Mouse (Mus musculus): ENCODE measurements around the gene Nup214.

Gene Nup214

GRCm38 (mm10) chr2:31974141-31974808 lies at the start of gene Nup214:
Gene Nup214 (plus strand): TSS chr2:31974436.
- DNase-seq (ENCODE audit: low spot score in 2 of 2), result peak; percentile 98 to 99

DNA sequence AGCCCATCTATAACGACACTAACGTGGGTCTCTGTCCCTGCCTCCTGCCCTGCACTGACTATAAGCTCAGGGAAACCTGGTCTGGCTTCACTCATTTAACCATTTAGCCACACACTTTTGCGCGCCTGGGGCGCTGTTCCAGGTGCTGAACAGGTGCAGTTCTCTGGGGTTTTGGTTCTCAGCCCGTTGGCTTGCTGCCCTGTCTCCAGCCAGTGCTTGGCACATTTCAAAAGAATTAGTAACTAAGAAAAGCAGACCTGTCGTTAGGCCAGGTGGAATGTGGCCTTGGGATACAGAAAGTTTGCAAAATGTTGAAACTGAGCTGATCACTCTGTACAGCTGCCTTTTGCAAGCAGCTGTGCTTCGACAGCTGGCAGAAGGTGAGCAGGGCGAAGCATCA lies 49.4 kb upstream of the Nup214 start:
- no peak for DNase-seq (ENCODE audit: low spot score in 2 of 2)

- DNase-seq (ENCODE audit: low spot score in 2 of 2), result no peak
These were observed 48.3 kb upstream of the Nup214 start for GRCm38 (mm10) chr2:31925936-31926335.

- no peak for DNase-seq (ENCODE audit: low spot score in 2 of 2)
These were observed 44.6 kb upstream of the Nup214 start for GRCm38 (mm10) chr2:31929664-31930063.

DNA sequence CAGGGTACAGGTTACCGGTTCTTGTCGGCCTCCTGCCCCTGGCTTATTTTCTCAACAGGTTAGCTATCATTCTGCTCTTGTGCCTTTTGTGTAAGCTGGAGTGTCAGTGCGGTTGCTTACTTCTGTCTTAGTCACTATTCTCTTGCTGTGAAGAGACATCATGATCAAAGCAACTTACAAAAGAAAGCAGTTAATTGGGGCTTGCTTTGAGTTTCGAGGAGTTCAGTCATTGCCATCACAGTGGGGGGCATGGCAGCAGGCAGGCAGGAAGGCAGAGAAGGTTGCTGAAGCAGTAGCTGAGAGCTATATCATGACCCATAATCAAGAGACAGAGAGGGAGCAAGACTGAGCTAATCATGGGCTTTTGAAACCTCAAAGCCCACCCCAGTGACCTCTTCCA lies 39.7 kb upstream of the Nup214 start:
- DNase-seq (ENCODE audit: low spot score in 2 of 2), result no peak

DNA sequence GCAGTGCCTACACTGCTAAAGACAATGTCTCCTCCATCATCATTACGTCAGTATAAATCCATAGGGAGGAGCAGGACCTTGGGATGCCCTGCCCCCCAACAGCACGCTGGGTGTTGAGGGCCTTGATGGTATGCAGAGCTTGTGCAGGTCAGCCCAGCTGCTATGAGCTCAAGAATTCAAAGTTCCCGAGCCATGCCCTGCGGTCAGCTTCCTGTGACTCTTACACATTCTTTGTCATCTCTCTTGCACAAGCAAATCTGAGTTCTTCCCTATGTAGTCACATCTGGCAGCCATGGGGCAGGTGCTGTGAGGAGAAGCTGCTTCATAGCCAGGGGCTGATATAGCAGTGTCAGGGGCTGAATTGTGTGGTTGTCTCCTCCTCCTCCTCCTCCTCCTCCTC lies 39.2 kb upstream of the Nup214 start:
- no peak for DNase-seq (ENCODE audit: low spot score in 2 of 2)

DNA sequence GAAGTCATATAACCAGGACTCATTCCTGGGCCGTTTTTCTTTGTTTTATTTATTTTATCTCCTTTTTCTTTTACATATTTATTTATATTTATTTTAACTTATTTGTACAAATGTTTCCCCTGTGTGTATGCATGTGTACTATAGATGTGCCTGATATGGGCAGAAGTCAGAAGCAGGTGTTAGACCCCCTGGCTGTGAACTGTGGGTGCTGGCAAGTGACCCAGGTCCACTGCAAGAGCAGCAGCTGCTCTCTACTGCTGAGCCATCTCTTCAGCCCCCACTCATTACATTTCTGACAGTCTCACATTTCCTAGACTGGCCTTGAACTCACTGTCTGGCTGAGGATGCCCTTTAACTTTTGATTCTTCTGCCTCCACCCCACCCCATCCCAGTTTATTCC lies 35.9 kb upstream of the Nup214 start:
- no peak for DNase-seq (ENCODE audit: low spot score in 2 of 2)

DNA sequence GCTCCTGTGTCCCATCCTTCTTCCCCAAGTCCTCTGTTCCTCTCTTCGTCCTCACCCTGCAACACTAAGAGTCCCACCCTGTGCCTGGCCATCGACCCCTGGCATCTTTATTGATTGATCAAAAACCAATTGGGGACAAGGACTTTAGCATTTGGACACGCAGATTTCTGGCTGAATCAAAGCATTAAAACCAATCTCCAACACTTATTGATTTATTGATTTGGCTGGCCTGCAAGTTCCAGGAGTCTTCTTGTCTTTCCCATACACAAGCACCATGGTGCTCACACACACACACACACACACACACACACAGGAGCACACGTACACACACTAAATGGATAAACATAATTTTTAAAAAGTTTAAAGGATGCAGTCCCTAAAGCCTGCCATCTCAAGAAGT lies 31.2 kb upstream of the Nup214 start:
- DNase-seq (ENCODE audit: low spot score in 2 of 2), result no peak

DNA sequence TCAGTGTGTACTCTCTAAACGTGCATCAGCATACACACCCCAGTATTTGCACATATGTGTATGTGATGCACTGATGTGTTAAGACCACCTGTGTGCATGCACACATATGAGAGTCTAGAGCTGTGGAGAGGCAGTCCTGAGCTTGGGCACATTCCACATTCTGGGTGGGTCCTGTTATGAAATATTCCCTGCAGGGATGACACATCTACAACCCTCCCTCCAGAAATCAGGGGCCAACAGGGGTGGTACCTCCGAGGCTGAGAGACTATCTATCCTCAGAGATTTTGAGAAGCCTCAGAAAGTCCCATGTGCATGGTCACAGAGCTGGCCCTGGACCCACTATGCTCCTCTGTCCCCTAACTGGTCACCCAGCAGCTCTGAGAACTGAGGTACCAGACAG lies 28.7 kb upstream of the Nup214 start:
- no peak for DNase-seq (ENCODE audit: low spot score in 2 of 2)

DNA sequence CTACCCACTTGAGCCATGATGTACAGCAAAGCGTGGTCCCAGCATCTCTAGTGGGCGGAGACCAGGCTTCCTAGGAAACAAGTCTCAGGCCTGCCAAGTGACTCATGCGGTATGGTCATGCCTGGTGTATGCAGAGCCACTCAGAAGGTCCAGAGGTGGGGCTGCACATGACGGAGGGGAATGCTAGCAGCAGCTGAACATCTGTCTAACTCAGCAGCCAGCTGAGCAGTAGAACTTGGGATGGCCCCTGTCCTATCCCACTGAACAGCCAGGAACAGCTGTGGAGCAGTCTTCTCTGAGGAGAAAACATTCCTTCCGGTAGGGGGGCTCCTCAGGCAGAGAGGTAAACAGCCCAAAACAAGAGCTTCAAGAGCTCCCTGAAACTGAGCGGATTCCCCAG lies 25.8 kb upstream of the Nup214 start:
- no peak for DNase-seq (ENCODE audit: low spot score in 2 of 2)

DNA sequence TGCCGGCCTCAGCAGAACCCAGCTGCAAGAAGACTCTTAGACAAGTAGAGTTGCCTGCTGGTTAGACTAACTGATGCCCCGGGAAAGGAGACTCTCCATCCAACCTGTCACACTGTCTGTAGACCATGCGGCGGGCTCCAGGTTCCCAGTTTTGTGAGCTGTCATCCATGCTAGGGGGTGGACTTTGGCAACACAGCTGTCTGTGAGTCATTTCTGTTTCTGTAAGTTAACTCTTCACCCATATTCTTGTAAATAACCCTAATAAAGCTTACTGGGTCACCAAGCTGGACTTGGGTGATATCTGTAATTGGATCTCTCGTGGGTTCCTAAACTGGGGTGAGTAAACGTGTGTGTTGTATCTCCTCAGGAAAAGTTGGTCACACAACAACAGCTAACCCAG lies 25.4 kb upstream of the Nup214 start:
- DNase-seq (ENCODE audit: low spot score in 2 of 2), result no peak

GRCm38 (mm10) chr2:31950058-31950871 lies 24.0 kb upstream of the Nup214 start, which contains the start of gene Aif1l:
Gene Aif1l (plus strand): TSS chr2:31950139.
- peak; percentile 26 to 77 for DNase-seq (ENCODE audit: low spot score in 2 of 2)

DNA sequence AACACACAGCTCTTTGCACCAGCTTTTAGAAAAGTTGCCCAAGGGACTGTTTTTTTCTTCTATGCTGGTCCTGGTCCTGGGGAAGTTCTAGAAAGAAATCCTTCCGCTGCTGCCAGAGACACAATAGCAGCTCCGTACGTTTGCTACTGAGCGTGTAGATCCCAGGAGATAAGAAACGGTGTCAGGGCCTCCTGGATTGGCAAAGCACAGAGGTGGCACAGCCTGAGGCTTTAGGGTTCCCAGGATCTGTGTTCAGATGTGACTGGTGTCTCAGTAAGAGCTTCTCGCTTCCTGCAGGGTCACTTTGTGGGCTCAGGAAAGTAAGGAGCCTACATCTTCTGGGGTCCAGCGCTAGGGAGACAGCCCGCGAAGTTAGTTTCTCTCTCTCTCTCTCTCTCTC lies 23.3 kb upstream of the Nup214 start:
- DNase-seq (ENCODE audit: low spot score in 2 of 2), result no peak

GRCm38 (mm10) chr2:31952236-31952635 lies 22.0 kb upstream of the Nup214 start:
- no peak for DNase-seq (ENCODE audit: low spot score in 2 of 2)

DNA sequence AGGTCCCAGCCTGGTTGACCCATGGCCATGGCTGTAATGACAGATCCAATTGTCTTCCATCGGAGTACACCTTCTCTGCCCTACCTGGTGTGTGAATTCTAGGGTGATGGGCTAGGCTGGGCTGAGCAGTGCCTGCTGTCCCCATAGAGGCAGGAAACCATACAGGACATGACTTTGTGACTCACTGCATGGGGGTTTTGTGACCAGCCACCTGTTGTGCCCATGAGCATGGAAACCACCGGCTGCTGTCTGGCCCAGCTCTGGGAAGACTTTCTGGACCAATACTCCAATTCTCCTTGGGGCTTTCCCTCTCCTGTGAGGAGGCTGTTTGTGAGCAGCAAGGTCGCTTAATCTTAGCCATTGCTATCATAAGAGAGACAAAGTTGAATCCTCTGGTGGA lies 21.5 kb upstream of the Nup214 start:
- no peak for DNase-seq (ENCODE audit: low spot score in 2 of 2)

GRCm38 (mm10) chr2:31953687-31954086 lies 20.5 kb upstream of the Nup214 start:
- no peak for DNase-seq (ENCODE audit: low spot score in 2 of 2)

DNA sequence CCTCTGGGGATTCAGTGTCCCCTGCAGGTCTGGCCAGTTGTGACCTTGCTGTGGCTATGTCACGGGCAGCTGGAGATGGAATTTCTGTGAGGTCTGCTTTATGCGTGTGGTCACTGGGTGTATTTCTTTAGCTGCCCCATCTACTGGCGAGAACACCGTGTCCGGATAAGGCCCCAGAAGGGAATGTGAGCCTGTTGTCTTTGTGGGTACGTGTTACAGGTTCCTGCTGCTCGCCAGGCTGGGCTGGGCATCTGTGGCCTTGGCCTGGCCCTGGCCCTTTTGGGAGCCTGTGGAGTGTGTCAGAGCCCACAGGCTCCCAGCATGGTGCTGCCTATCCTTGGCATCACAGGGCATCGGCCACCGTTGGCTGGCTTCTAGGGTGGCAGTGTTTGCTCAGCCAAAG lies 19.5 kb upstream of the Nup214 start:
- no peak for DNase-seq (ENCODE audit: low spot score in 2 of 2)

GRCm38 (mm10) chr2:31955686-31956085 lies 18.6 kb upstream of the Nup214 start:
- no peak for DNase-seq (ENCODE audit: low spot score in 2 of 2)

- no peak for DNase-seq (ENCODE audit: low spot score in 2 of 2)
These were observed 17.0 kb upstream of the Nup214 start for GRCm38 (mm10) chr2:31957211-31957610.

GRCm38 (mm10) chr2:31960986-31961385 lies 13.2 kb upstream of the Nup214 start:
- DNase-seq (ENCODE audit: low spot score in 2 of 2), result no peak

DNA sequence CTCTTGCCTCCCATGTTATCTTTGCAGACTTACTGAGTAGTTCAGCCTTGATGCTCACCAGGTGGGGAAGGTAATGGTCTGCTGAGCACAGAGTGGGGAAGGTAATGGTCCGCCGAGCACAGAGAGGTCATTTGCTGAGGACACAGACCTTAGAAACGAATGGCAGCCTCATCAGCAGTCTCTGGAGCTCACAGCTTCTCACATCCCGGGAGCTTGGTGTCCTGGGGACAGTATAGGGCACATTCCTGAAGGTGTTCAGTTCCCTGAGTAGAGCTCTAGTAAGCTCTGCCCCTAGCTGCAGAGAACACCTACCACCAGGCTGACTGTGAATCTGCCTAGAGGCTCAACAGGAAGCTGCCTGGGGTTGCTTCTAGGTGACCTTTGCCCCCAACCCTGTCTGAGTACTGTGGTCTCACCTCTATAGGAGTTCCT lies 12.4 kb upstream of the Nup214 start:
- no peak for DNase-seq (ENCODE audit: low spot score in 2 of 2)

- DNase-seq (ENCODE audit: low spot score in 2 of 2), result no peak
These were observed 11.6 kb upstream of the Nup214 start for GRCm38 (mm10) chr2:31962501-31963224.

GRCm38 (mm10) chr2:31963491-31963890 lies 10.7 kb upstream of the Nup214 start:
- DNase-seq (ENCODE audit: low spot score in 2 of 2), result no peak
